Mouse (Mus musculus): ENCODE measurements around the gene Thsd1. TPM values are rescaled to one million over a fixed set of nuclear protein-coding genes. Genes with fewer than 3 reads are reported as not detected.
"Not testable (repeated sequence)": the region's sequence is repeated elsewhere in the genome, so short reads cannot be mapped to it uniquely, and the experiment has no call there.

The Thsd1 gene
- total RNA-seq, 1 experiment from 2014 or later = 12.0 TPM

DNA sequence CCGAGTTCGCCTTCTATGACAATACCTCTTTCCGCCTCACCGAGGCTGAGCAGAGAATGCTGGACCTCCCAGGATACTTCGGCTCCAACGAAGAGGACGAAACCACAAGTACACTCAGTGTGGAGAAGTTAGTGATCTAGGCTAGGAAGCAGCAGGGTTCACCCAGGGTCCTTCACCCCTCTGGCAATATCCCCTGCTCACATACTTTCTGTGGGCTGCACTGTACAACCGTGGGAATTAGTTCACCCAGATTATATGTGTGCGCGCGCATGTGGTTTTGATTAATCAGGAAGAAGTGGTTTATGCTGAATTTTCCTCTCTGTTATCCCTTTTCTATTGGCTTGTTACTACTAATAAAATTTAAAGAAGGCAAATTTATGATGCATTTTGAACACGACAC, 32.4 kb downstream of the Thsd1 start:
- no peak for ATAC-seq (replicated peaks in 1 of 2; ENCODE audit: insufficient read depth in 1 of 2, low FRiP score in 2 of 2, low TSS enrichment in 1 of 2, low read depth in 1 of 2, poor library complexity in 2 of 2, severe bottlenecking in 2 of 2)

DNA sequence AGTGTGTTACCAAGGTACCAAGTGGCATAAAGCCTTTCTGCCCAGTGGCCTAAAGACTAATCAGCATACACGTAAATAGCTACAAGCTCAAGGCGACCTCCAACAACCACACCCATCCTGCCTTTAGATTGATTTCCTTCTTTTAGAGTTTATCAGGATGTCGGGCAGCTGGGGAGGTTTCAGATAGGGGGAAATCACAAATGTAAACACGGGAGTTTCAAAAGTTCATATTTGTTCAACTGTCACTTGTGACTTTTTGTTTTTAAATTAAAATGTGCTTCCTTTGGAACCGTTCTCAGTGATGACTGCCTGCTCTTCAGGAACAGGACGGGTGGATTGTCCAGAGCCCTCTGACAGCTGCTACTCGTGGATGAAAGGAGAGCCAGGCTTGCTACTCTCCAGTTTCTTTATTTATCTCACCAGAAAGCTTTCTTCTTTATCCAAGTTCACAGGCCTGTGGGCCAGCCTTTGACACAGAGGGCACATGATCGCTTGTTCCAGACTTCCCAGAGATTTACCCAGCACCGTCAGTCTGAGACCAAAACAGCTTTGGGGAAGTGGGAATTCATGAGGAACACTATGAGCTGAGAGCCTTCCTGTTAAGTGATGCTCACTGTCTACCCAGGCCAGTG, 33.1 kb downstream of the Thsd1 start:
- ATAC-seq (replicated peaks in 1 of 2; ENCODE audit: insufficient read depth in 1 of 2, low FRiP score in 2 of 2, low TSS enrichment in 1 of 2, low read depth in 1 of 2, poor library complexity in 2 of 2, severe bottlenecking in 2 of 2) = no peak

DNA sequence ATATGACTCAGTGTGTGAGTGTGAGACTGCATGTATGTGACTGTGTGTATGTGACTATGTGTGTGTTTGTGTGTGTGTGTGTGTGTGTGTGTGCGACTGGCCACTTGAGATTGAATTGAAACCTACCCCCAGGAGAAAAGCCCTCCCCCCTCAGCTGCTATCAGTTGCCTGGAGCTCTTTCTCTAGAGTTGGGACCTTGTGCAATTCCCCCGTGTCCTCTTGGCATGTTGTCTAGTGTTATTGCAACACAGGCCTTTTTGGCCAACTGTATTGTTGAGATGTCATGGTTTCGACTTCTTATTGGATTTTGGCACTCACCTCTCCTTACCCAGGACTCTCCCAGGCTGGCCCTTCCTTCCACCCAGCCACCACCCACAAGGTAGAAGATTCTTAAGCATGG, 35.2 kb downstream of the Thsd1 start:
- no peak; a peak in 1 of 4 replicates for ATAC-seq (replicated peaks in 1 of 2; ENCODE audit: insufficient read depth in 1 of 2, low FRiP score in 2 of 2, low TSS enrichment in 1 of 2, low read depth in 1 of 2, poor library complexity in 2 of 2, severe bottlenecking in 2 of 2)

DNA sequence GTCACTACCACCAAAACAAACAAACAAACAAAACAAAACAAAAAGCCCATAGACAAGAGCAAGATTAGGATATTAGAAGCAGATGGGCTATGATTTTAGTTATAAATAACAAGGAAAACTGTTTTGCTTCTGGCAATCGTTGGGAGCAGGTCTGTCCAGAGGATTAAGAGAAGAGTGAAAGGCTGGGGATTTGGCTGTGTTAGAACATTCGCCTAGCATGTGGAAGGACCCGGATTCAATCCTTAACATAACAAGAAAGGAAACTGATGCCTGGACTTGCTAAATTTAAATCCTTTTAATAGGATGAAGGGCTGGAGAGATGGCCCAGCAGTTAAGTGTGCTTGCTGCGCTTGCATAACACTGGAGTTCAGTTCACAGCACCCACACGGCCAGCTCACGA, 37.2 kb downstream of the Thsd1 start:
- ATAC-seq (replicated peaks in 1 of 2; ENCODE audit: insufficient read depth in 1 of 2, low FRiP score in 2 of 2, low TSS enrichment in 1 of 2, low read depth in 1 of 2, poor library complexity in 2 of 2, severe bottlenecking in 2 of 2) = no peak

DNA sequence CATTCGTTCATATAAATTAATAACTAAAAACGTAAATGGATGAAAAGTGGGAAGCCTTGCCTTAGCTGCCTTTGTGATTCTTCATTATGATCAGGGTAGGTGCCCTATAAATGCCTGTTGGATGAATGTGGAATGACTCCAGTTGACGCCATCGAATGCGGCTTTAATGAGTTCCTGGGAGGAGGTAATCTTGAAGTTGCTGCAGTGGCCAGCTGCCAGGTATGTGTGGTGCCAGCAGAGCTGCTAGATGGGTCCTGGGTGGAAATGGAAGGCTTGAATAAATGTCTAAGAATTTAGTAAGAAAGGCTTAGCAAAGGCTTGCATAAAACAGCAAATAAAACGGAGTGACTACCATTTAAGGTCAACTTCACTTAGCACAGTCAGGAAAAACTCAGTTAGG, 37.7 kb downstream of the Thsd1 start:
- no peak for ATAC-seq (replicated peaks in 1 of 2; ENCODE audit: insufficient read depth in 1 of 2, low FRiP score in 2 of 2, low TSS enrichment in 1 of 2, low read depth in 1 of 2, poor library complexity in 2 of 2, severe bottlenecking in 2 of 2)

DNA sequence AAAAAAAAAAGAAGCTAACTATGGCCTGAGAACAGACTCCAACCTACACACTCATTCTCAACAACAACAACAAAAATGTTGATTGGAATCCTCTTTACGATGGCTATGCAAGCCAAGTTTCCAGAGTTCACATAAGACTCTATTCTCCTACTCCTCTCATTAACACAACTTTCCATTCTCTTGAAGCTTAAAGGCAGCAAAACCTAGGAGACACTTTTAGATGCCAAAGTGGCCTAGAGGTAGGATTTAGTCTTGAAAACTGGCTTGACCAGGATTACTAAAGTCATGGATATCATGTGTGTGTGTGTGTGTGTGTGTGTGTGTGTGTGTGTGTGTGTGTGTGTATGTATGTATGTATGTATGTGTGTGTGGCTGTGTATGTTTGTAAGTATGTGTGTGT, 38.1 kb downstream of the Thsd1 start:
- no peak for ATAC-seq (replicated peaks in 1 of 2; ENCODE audit: insufficient read depth in 1 of 2, low FRiP score in 2 of 2, low TSS enrichment in 1 of 2, low read depth in 1 of 2, poor library complexity in 2 of 2, severe bottlenecking in 2 of 2)

DNA sequence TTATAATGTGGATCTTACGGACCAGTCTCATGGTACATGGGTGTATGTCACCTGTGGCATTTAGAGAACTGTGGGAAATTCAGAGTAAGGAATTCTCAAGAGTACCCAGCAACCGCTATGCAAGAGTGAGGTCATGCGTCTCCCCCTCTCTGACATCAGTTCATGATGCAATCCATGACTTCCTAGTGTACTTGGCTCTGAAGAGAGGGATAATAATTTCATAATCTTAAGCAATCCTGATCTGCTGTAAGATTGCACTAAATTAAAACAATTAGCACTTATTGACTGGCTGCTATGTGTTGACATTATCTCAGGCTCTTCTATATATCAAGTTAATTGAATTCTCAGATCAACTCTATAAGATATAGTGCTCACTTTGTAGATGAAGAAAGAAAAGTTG, 39.7 kb downstream of the Thsd1 start:
- no peak for ATAC-seq (replicated peaks in 1 of 2; ENCODE audit: insufficient read depth in 1 of 2, low FRiP score in 2 of 2, low TSS enrichment in 1 of 2, low read depth in 1 of 2, poor library complexity in 2 of 2, severe bottlenecking in 2 of 2)

DNA sequence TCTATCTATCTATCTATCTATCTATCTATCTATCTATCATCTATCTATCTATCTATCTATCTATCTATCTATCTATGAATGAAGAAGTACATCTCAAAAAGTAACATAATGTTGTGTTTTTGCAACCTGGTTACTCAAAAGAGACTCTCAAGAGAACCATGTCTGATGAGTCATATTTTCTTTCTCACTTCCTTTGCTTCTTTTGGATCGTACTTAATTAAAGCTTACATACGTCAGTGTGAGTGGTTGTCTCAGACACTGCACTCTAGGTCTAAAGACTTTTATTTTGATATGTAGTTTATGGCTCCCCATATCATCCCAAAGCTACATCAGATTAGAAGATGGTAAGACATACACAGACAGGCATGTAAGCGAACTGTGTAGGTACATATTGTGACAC, 46.0 kb downstream of the Thsd1 start:
- no peak for ATAC-seq (replicated peaks in 1 of 2; ENCODE audit: insufficient read depth in 1 of 2, low FRiP score in 2 of 2, low TSS enrichment in 1 of 2, low read depth in 1 of 2, poor library complexity in 2 of 2, severe bottlenecking in 2 of 2)

DNA sequence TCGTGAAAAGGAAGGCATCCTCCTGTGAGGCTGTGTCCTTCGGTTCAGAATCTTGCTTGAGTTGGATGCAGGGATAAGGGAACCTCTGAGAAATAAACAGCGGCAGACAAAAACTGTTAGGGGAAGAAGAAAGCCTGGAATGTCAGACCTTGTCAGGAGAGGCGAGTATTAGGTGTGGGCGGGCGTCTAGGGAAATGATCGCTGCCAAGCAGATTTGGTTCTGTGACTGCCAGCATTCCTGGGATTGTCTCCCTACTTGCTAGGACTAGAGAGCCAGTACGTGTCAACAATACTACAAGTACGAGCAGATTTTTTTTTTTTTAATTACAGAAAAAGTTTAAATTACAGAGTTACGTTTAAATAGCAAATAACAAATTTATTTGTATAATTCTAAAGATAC, 47.5 kb downstream of the Thsd1 start:
- no peak for ATAC-seq (replicated peaks in 1 of 2; ENCODE audit: insufficient read depth in 1 of 2, low FRiP score in 2 of 2, low TSS enrichment in 1 of 2, low read depth in 1 of 2, poor library complexity in 2 of 2, severe bottlenecking in 2 of 2)

DNA sequence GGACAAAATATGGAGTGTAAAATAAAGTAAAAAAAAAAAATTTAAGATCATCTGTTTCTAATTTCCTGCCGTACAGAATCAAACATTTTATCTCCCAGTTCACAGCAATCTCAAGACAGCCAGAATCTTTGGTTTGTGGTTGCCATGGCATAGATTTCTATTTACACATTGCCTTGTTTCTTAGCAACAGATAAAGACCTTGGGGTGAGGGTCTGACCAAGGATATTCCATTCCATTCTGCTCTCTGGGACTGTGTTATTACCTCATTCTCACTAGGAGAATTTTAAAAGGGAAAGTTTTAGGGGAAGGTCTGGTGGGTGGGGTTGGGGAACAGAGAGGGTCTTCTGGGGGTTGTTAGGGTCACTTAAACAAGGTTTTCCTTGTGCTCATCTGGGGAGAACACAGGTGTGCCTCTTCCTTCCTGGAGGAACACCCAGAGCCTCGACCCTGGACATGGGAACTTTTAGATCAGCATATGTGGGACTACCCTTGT, 55.9 kb downstream of the Thsd1 start, which contains the start of gene Tpte:
Gene Tpte (plus strand): TSS at position 443 of the 493 bp plus-strand sequence.
- ATAC-seq (replicated peaks in 1 of 2; ENCODE audit: insufficient read depth in 1 of 2, low FRiP score in 2 of 2, low TSS enrichment in 1 of 2, low read depth in 1 of 2, poor library complexity in 2 of 2, severe bottlenecking in 2 of 2) = no peak

DNA sequence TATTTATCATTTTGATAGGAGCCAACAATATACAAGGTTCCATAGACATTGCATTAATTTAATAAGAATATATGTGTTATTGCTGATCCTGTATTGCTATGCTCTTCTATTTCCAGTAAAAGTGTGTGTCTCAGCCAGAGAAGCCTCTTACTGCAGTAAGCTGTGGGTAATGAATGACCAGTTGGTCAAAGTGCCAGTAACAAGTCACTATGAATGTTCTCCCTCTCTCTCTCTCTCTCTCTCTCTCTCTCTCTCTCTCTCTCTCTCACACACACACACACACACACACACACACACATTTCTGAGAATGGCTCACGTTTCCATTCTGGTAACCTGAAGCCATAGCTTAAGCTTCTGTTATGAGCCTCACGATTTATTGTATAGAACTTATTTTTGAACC, 75.2 kb downstream of the Thsd1 start:
- ATAC-seq (replicated peaks in 1 of 2; ENCODE audit: insufficient read depth in 1 of 2, low FRiP score in 2 of 2, low TSS enrichment in 1 of 2, low read depth in 1 of 2, poor library complexity in 2 of 2, severe bottlenecking in 2 of 2) = no peak

DNA sequence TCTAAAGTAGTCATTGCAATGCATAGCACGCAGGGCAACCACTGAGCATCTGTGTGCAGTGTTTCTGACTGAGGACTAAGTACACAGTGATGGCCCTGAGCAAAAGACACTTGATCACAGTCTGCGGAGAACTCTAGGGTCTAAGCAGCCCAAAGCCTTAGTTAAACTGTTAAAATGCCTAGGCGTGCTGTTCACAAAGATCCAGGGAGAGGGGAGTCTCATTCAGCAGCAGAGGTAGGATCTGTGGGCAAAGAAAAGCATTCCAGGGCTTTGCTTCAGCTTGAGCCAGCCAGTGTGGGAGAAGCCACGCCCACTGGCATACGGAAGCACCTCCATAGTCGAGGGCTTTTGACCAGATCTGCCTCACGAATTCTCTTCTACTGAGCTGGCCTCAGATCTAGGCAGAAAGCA, 75.8 kb downstream of the Thsd1 start:
- peak in 1 of 2 experiments; percentile 45; a peak in 1 of 4 replicates for ATAC-seq (replicated peaks in 1 of 2; ENCODE audit: insufficient read depth in 1 of 2, low FRiP score in 2 of 2, low TSS enrichment in 1 of 2, low read depth in 1 of 2, poor library complexity in 2 of 2, severe bottlenecking in 2 of 2)

DNA sequence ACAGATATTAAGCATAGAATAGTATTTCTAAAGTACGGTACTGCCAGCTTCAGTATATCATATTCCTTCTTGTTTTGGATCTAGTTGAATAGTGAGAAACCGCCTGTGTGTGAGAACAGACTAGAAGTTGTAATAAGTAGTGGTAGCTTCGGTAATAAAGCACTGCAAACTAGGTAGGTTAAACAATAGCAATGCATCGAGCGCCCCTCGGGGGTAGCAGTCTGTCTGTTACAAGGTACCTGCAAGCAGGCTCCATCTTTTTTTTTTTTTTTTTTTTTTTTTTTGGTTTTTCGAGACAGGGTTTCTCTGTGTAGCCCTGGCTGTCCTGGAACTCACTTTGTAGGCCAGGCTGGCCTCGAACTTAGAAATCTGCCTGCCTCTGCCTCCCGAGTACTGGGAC, 76.9 kb downstream of the Thsd1 start:
- not testable (repeated sequence) for ATAC-seq (replicated peaks in 1 of 2; ENCODE audit: insufficient read depth in 1 of 2, low FRiP score in 2 of 2, low TSS enrichment in 1 of 2, low read depth in 1 of 2, poor library complexity in 2 of 2, severe bottlenecking in 2 of 2)

DNA sequence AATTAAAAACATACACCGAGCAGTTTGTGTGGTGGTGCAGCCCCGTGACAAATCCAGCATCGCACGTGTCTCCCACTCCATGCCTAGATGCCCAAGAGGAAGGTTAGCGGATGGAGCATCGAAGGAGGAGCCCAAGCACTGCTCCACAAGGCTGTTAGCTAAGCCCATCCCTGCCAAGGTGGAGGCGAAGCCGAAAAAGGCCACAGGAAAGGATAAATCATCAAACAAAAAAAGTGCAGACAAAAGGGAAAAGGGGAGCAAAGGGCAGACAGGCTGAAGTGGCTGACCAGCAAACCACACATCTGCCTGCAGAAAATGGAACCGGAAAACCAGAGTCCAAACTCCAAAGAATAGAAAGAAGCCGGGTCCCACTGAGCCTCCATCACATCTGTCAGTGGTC, 79.9 kb downstream of the Thsd1 start:
- 0 out of 4 replicates have a peak, but pooled peaks of 1 of the 2 experiments have one; percentile 12 for ATAC-seq (replicated peaks in 1 of 2; ENCODE audit: insufficient read depth in 1 of 2, low FRiP score in 2 of 2, low TSS enrichment in 1 of 2, low read depth in 1 of 2, poor library complexity in 2 of 2, severe bottlenecking in 2 of 2)

Other genes starting within 250 kb of the Thsd1 start
- 1.4 and 3.9 TPM in 2 replicates for gene Atp7b, start 167.0 kb upstream of the Thsd1 start, total RNA-seq (2017)
- 11.9 and 17.9 TPM in 2 replicates for gene Alg11, start 166.6 kb upstream of the Thsd1 start, total RNA-seq (2017)
- gene Nek5, start 102.3 kb upstream of the Thsd1 start, total RNA-seq (2017) = not detected in 2 replicates
- 3.7 and 5.1 TPM in 2 replicates for gene Nek3, start 60.9 kb upstream of the Thsd1 start, total RNA-seq (2017)
- gene Ckap2, start 41.5 kb upstream of the Thsd1 start, total RNA-seq (2017) = 40.8 and 50.3 TPM in 2 replicates
- gene Vps36, start 34.5 kb upstream of the Thsd1 start, total RNA-seq (2017) = 55.0 and 68.1 TPM in 2 replicates
- not detected in 2 replicates for gene Tpte, start 56.1 kb downstream of the Thsd1 start, total RNA-seq (2017)
- 14.4 and 15.3 TPM in 2 replicates for gene Slc25a15, start 171.3 kb downstream of the Thsd1 start, total RNA-seq (2017)
- gene Mrps31, start 184.0 kb downstream of the Thsd1 start, total RNA-seq (2017) = 23.8 and 31.4 TPM in 2 replicates

Data from hematopoietic stem cell, adult 5-6 weeks (primary cell).